Mouse (Mus musculus) spleen, adult 2 months (tissue): Measurements from ENCODE around the gene Ppt1. TPM values are rescaled to one million over a fixed set of nuclear protein-coding genes. Genes with fewer than 3 reads are reported as not detected.
A peak's percentile ranks its signal among the peaks of the same experiment; 100 is the strongest.

Experiments used
- DNase-seq, 2 experiments: peaks; one replicate each; pipeline versions ENCODE4 v3.0.0 to v3.0.0-alpha.2; 2012 to 2021; ENCODE audit warnings: low spot score in 2 of 2, low read depth in 1 of 2
- H3K27ac ChIP-seq: fragments of 200-500 bp; 2 replicates; pipeline ENCODE4 v1.5.1; 2012; ENCODE audit warnings: low read length, inconsistent platforms; ENCODE audit not compliant: insufficient read depth
- H3K27me3 ChIP-seq: fragments of 200-500 bp; 2 replicates; pipeline ENCODE4 v1.6.1; 2012; ENCODE audit warnings: mild to moderate bottlenecking, moderate library complexity, low read length, inconsistent platforms; ENCODE audit not compliant: control insufficient read depth, insufficient read depth
- H3K36me3 ChIP-seq: fragments of 200-500 bp; 2 replicates; pipeline ENCODE4 v1.6.1; 2012; ENCODE audit warnings: mild to moderate bottlenecking, low read length, inconsistent platforms; ENCODE audit not compliant: control insufficient read depth, insufficient read depth
- H3K4me1 ChIP-seq: fragments of 200-500 bp; 2 replicates; pipeline ENCODE4 v1.6.1; 2011; ENCODE audit warnings: inconsistent platforms; ENCODE audit not compliant: control insufficient read depth, insufficient read depth, insufficient read length
- H3K4me3 ChIP-seq: fragments of 200-500 bp; 2 replicates; pipeline ENCODE4 v1.5.1; 2011; ENCODE audit warnings: mild to moderate bottlenecking, inconsistent platforms; ENCODE audit not compliant: insufficient read depth, insufficient read length; ENCODE audit errors: extremely low read depth
- CTCF ChIP-seq: fragments of 200-500 bp; IDR thresholded peaks from 2 replicates; pipeline ENCODE4 v1.5.1; 2011; ENCODE audit warnings: mild to moderate bottlenecking, inconsistent platforms; ENCODE audit not compliant: insufficient read depth, insufficient read length, insufficient replicate concordance; ENCODE audit errors: extremely low read depth
- POLR2A ChIP-seq: fragments of 200-500 bp; IDR thresholded peaks from 2 replicates; pipeline ENCODE4 v1.6.1; 2011; ENCODE audit warnings: low read depth, low read length, inconsistent platforms
- WGBS: fragments of 180-500 bp; shearing (Covaris S2); methylation state at CpG from one replicate; pipeline ENCODE4 v1.1.7; 2018; 5-methylcytosine and 5-hydroxymethylcytosine counted together
- polyA plus RNA-seq: library from polyadenylated mRNA; depleted of rRNA; stranded (reverse); fragments of >200 nt; gene quantifications from 2 replicates; pipeline ENCODE4 v1.2.3, GENCODE M21; 2012

Ppt1 gene
- polyA plus RNA-seq, 1 experiment = 44.3 TPM

DNA sequence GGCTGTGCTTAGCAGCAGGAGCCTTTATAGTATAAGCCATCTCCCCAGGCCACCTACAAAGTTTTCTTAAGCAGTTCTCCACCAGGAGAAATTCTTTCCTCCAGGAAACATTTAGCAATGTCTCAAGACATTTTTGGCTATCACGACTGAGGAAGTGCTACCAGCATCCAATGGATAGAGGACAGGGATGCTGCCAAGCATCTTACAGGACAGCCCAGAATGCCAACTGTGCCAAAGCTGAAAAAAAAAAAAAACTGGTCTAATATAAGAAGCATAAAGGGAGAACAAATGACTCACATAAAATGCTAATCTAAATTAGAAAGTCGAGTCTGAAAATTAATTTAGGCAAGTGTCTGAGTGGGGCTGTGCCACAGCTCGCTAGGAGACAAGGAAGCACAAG lies 46.5 kb downstream of the Ppt1 start:
- 54% methylated on average over 3 of the region's 3 CpGs for WGBS
- no peak for DNase-seq
- Histone ChIP-seq H3K27me3 (no peaks in the 10 kb centered on the region), H3K36me3 (peaks cover 4% of the 10 kb centered on the region), H3K27ac (no peak overlapping the region), H3K4me3 (no peak overlapping the region), H3K4me1 (peaks cover 23% of the 10 kb centered on the region)
- no peak for TF ChIP-seq POLR2A
- no peak for TF ChIP-seq CTCF

- H3K4me1 ChIP-seq = peaks cover 23% of the 10 kb centered on the region
Observed at GRCm38 (mm10) chr4:122883294-122883693, 47.3 kb downstream of the Ppt1 start.

DNA sequence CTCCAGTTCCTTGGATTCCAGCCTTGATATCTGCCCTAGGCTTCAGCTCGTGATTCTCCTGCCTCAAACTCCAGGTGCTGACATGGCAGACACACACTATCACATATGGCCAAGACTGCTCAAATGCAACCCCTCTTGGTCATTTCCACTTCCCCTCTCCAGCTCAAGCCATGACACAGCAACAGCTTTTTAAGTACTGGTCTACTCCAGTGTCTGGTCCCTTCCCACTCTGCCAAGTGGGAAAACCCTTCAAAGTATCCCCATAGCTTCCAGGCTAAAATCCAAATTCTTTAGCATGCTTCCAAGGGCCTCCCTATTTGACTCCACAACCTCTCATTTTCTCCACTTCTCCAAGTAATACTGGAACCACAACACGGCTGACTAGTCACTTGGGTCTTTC lies 48.0 kb downstream of the Ppt1 start:
- no peak for TF ChIP-seq POLR2A
- Histone ChIP-seq H3K4me1 (peaks cover 19% of the 10 kb centered on the region), H3K27ac (peak overlapping the region; percentile 99), H3K4me3 (peak overlapping the region; percentile 83), H3K36me3 (peaks cover 2% of the 10 kb centered on the region; the same call in 1 of the 2 replicates), H3K27me3 (no peaks in the 10 kb centered on the region)
- whole genome bisulfite sequencing = 10% methylated on average over 2 of the region's 2 CpGs
- DNase-seq = no peak

More at GRCm38 (mm10) chr4:122883294-122883693, 47.3 kb downstream of the Ppt1 start:
- 0 out of 2 replicates have a peak, but pooled peaks have one; percentile 4 for TF ChIP-seq CTCF
- TF ChIP-seq POLR2A = no peak
- Histone ChIP-seq H3K27me3 (no peaks in the 10 kb centered on the region), H3K36me3 (peaks cover 2% of the 10 kb centered on the region; the same call in 1 of the 2 replicates), H3K27ac (no peak overlapping the region; the same call in none of the 2 replicates), H3K4me3 (0 out of 2 replicates have a peak overlapping the region, but pooled peaks have one; percentile 39)
- no peak for DNase-seq
- WGBS = 53% methylated on average over 3 of the region's 3 CpGs

- H3K4me1 ChIP-seq = peaks cover 19% of the 10 kb centered on the region
- no peak for DNase-seq
- H3K4me3 ChIP-seq = peak overlapping the region; percentile 83
- TF ChIP-seq CTCF = no peak
- no peak for TF ChIP-seq POLR2A
- H3K27ac ChIP-seq = peak overlapping the region; percentile 99
- WGBS = 2% methylated on average over 12 of the region's 12 CpGs
- peaks cover 2% of the 10 kb centered on the region; the same call in 1 of the 2 replicates for H3K36me3 ChIP-seq
- H3K27me3 ChIP-seq = no peaks in the 10 kb centered on the region
Observed at GRCm38 (mm10) chr4:122884481-122885340, 48.7 kb downstream of the Ppt1 start.

DNA sequence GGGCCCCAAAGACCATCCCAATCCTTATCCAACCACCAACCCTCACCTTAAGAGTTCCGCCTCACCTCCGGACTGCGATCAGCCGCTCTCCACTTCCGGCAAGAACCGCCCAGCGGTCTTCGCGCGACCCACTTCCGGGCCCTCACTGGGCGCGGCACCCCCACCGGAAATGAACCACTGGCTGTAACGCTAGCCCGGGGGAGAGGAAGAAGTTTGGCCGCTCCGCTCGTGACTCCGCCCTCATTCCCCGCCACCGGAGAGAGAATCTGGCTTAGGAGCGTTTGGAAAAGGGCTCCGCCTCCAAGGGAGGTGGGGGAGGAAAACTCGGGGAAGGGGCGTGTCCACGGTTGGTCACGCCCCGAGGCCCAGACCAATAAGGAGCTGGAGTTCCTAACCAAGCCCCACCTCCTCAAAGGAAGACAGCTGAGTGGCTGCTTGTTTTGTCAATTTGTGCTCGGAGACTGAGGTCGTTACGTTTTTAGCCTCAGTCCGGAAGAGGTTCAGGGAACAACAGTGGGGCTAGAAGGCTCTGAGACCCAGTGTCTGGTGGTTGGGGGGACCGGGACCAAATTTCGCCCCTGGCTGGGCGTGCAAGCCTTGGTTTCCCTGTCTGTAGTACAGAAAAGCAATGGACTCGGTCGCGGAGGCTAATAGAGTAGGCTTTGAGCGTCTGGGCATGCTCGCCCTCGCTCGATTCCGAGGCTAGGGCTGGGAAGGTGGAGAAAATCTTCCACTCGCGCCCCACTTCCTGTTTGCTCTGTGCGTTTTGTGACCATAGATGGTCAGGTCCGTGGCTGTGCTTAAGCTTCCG lies 49.9 kb downstream of the Ppt1 start, which contains the start of gene Cap1:
Gene Cap1, minus strand, starts transcription at position 289 of the 811 bp plus-strand sequence.
- under 1% methylated on average over 49 of the region's 49 CpGs for WGBS
- TF ChIP-seq CTCF (no peak), POLR2A (peak; percentile 97)

DNA sequence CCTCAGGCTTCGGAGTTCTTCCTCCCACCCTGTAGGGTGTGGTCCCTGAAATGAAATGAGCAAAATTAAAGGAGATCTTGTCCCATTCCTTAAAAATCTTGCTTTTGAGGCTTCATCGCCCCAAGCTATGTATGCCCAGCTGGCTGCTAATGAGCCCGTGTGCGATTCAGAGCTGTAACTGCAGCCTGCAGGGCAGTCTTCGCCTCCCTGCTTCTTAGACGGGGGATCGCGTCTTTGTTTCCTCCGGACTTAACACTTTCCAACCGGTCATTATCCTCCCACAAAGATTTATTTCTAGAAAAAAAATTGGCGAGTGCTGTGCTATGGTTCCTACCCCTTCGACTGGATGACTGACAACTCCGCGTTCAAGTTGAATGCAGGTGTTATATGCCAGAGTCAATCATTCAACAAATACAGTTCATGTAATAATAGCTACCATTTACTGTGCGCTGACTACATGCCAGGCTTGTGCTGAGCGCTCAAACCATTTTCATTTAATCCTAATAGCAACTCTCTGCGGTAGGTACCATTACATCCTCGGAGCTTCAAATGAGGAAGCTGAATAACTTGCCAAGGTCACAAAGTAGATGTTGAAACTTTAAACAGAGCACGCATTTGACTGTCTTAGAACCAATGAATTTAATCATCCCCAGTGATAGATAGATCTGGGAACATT lies 50.7 kb downstream of the Ppt1 start:
- no peak for DNase-seq
- peaks cover 18% of the 10 kb centered on the region for H3K4me1 ChIP-seq
- WGBS = 3% methylated on average over 19 of the region's 19 CpGs
- H3K27me3 ChIP-seq = no peaks in the 10 kb centered on the region
- peaks cover 2% of the 10 kb centered on the region; the same call in 1 of the 2 replicates for H3K36me3 ChIP-seq
- peak overlapping the region; percentile 83 for H3K4me3 ChIP-seq
- peak overlapping the region; percentile 99 for H3K27ac ChIP-seq
- TF ChIP-seq CTCF (no peak), POLR2A (no peak)

More for the DNA sequence above, 49.9 kb downstream of the Ppt1 start, which contains the start of gene Cap1:
- Histone ChIP-seq H3K36me3 (peaks cover 2% of the 10 kb centered on the region; the same call in 1 of the 2 replicates), H3K4me1 (peaks cover 16% of the 10 kb centered on the region), H3K27me3 (no peaks in the 10 kb centered on the region), H3K27ac (peak within 1 kb of the TSS; percentile 99), H3K4me3 (peak within 1 kb of the TSS; percentile 83)
- DNase-seq = peak; percentile 94 to 97
